Mouse (Mus musculus): ENCODE data around the gene Gpr18. TPM values are rescaled to one million over a fixed set of nuclear protein-coding genes. Genes with fewer than 3 reads are reported as not detected.
A peak's percentile ranks its signal among the peaks of the same experiment; 100 is the strongest.
"Not testable (repeated sequence)": the region's sequence is repeated elsewhere in the genome, so short reads cannot be mapped to it uniquely, and the experiment has no call there.

Gpr18 gene
- total RNA-seq, 2 experiments from 2014 or later: 0.28 to 0.29 TPM

- intact Hi-C loops (cut with DNase I): no loop called here
- no peak for DNase-seq (ENCODE audit: low spot score)
These were observed 17.1 kb downstream of the Gpr18 start for GRCm38 (mm10) chr14:121898509-121898908.

- intact Hi-C loops (cut with DNase I): no loop called here
- DNase-seq (ENCODE audit: low spot score): no peak
These were observed 17.8 kb downstream of the Gpr18 start for GRCm38 (mm10) chr14:121897773-121898172.

GRCm38 (mm10) chr14:121896126-121897090 is 19.2 kb downstream of the Gpr18 start:
- intact Hi-C loops (cut with DNase I): no loop called here
- no peak for DNase-seq (ENCODE audit: low spot score)

- intact Hi-C loops (cut with DNase I): no loop called here
- DNase-seq (ENCODE audit: low spot score): no peak
These were observed 20.3 kb downstream of the Gpr18 start for GRCm38 (mm10) chr14:121895316-121895715.

- DNase-seq (ENCODE audit: low spot score): no peak
- intact Hi-C loops (cut with DNase I): no loop called here
These were observed 21.0 kb downstream of the Gpr18 start for GRCm38 (mm10) chr14:121894511-121895135.

- DNase-seq (ENCODE audit: low spot score): no peak
- intact Hi-C loops (cut with DNase I): no loop called here
These were observed 21.8 kb downstream of the Gpr18 start for GRCm38 (mm10) chr14:121893747-121894146.

- intact Hi-C loops (cut with DNase I): no loop called here
- no peak for DNase-seq (ENCODE audit: low spot score)
These were observed 31.3 kb downstream of the Gpr18 start for GRCm38 (mm10) chr14:121884150-121884797.

GRCm38 (mm10) chr14:121881211-121881610 is 34.4 kb downstream of the Gpr18 start:
- intact Hi-C loops (cut with DNase I): no loop called here
- no peak for DNase-seq (ENCODE audit: low spot score)

GRCm38 (mm10) chr14:121879266-121879840 is 36.2 kb downstream of the Gpr18 start:
- intact Hi-C loops (cut with DNase I): no loop called here
- DNase-seq (ENCODE audit: low spot score): no peak

- intact Hi-C loops (cut with DNase I): no loop called here
- no peak for DNase-seq (ENCODE audit: low spot score)
These were observed 36.7 kb downstream of the Gpr18 start for GRCm38 (mm10) chr14:121878859-121879206.

GRCm38 (mm10) chr14:121878176-121878858 is 37.3 kb downstream of the Gpr18 start, which contains the start of gene Ubac2:
Gene Ubac2 (plus strand): TSS chr14:121878620.
- intact Hi-C loops (cut with DNase I): no loop called here

GRCm38 (mm10) chr14:121877640-121878039 is 37.9 kb downstream of the Gpr18 start:
- intact Hi-C loops (cut with DNase I): no loop called here
- DNase-seq (ENCODE audit: low spot score): no peak

More at GRCm38 (mm10) chr14:121878176-121878858, 37.3 kb downstream of the Gpr18 start, which contains the start of gene Ubac2:
- DNase-seq (ENCODE audit: low spot score): peak; percentile 97

- intact Hi-C loops (cut with DNase I): no loop called here
These were observed 38.7 kb downstream of the Gpr18 start for GRCm38 (mm10) chr14:121876860-121877259.

GRCm38 (mm10) chr14:121876190-121876589 is 39.4 kb downstream of the Gpr18 start:
- DNase-seq (ENCODE audit: low spot score); intact Hi-C loops (cut with DNase I): not testable (repeated sequence)

More at GRCm38 (mm10) chr14:121876860-121877259, 38.7 kb downstream of the Gpr18 start:
- no peak for DNase-seq (ENCODE audit: low spot score)

- intact Hi-C loops (cut with DNase I): no loop called here
- no peak for DNase-seq (ENCODE audit: low spot score)
These were observed 41.9 kb downstream of the Gpr18 start for GRCm38 (mm10) chr14:121873646-121874045.

- intact Hi-C loops (cut with DNase I): no loop called here
- no peak for DNase-seq (ENCODE audit: low spot score)
These were observed 42.4 kb downstream of the Gpr18 start for GRCm38 (mm10) chr14:121873172-121873571.

GRCm38 (mm10) chr14:121872760-121873159 is 42.8 kb downstream of the Gpr18 start:
- intact Hi-C loops (cut with DNase I): no loop called here
- DNase-seq (ENCODE audit: low spot score): no peak

GRCm38 (mm10) chr14:121869111-121869510 is 46.5 kb downstream of the Gpr18 start:
- DNase-seq (ENCODE audit: low spot score): no peak
- intact Hi-C loops (cut with DNase I): no loop called here

GRCm38 (mm10) chr14:121866574-121866973 is 49.0 kb downstream of the Gpr18 start:
- intact Hi-C loops (cut with DNase I): no loop called here
- no peak for DNase-seq (ENCODE audit: low spot score)

All from heart, postnatal 25 days (tissue).